Mouse (Mus musculus): ENCODE measurements around the gene Trdmt1. TPM values are rescaled to one million over a fixed set of nuclear protein-coding genes. Genes with fewer than 3 reads are reported as not detected.
"Not testable (repeated sequence)": the region's sequence is repeated elsewhere in the genome, so short reads cannot be mapped to it uniquely, and the experiment has no call there.

Gene Trdmt1
- polyA plus RNA-seq (2012; rRNA removed), result 2.8 and 3.0 TPM in 2 replicates

GRCm38 (mm10) chr2:13544193-13544824, at the start of gene Trdmt1:
Gene Trdmt1 (minus strand): TSS chr2:13544668.
- Histone ChIP-seq H3K4me1 (replicated peaks; ENCODE audit: control insufficient read depth, insufficient read depth, low read length) (peaks cover 2% of the 10 kb centered on the region), H3K27ac (ENCODE audit: control insufficient read depth, insufficient read depth, low read length) (peak within 1 kb of the TSS; percentile 78), H3K27me3 (ENCODE audit: control insufficient read depth, insufficient read depth, low read length) (no peaks in the 10 kb centered on the region), H3K4me3 (ENCODE audit: control insufficient read depth, insufficient read depth, low read length) (peak within 1 kb of the TSS; percentile 97), H3K36me3 (ENCODE audit: control insufficient read depth, insufficient read depth, low read length) (no peaks in the 10 kb centered on the region)
- TF ChIP-seq CTCF (IDR thresholded peaks at IDR 0.05; ENCODE audit: borderline replicate concordance, control insufficient read depth, extremely low read depth, insufficient read depth, low read length, poor library complexity) (no peak), POLR2A (IDR thresholded peaks at IDR 0.05; ENCODE audit: control insufficient read depth, extremely low read depth, insufficient read depth, low read length, poor library complexity) (peak; percentile 80)
- 1% methylated on average over 39 of the region's 39 CpGs for WGBS
- peak; percentile 75 for DNase-seq

GRCm38 (mm10) chr2:13593328-13593727, 48.9 kb upstream of the Trdmt1 start:
- H3K27ac ChIP-seq (ENCODE audit: control insufficient read depth, insufficient read depth, low read length), result no peak overlapping the region
- no peak overlapping the region for H3K4me3 ChIP-seq (ENCODE audit: control insufficient read depth, insufficient read depth, low read length)
- WGBS, result 85% methylated on average over 4 of the region's 4 CpGs
- H3K27me3 ChIP-seq (ENCODE audit: control insufficient read depth, insufficient read depth, low read length), result no peaks in the 10 kb centered on the region
- H3K36me3 ChIP-seq (ENCODE audit: control insufficient read depth, insufficient read depth, low read length), result no peaks in the 10 kb centered on the region
- no peak for TF ChIP-seq CTCF (IDR thresholded peaks at IDR 0.05; ENCODE audit: borderline replicate concordance, control insufficient read depth, extremely low read depth, insufficient read depth, low read length, poor library complexity)
- DNase-seq, result no peak
- no peaks in the 10 kb centered on the region for H3K4me1 ChIP-seq (replicated peaks; ENCODE audit: control insufficient read depth, insufficient read depth, low read length)

GRCm38 (mm10) chr2:13583746-13584145, 39.3 kb upstream of the Trdmt1 start:
- not testable (repeated sequence) for H3K4me3 ChIP-seq (ENCODE audit: control insufficient read depth, insufficient read depth, low read length); H3K4me1 ChIP-seq (replicated peaks; ENCODE audit: control insufficient read depth, insufficient read depth, low read length); H3K27me3 ChIP-seq (ENCODE audit: control insufficient read depth, insufficient read depth, low read length); H3K27ac ChIP-seq (ENCODE audit: control insufficient read depth, insufficient read depth, low read length); DNase-seq
- H3K36me3 ChIP-seq (ENCODE audit: control insufficient read depth, insufficient read depth, low read length), result peaks cover 36% of the 10 kb centered on the region

- H3K36me3 ChIP-seq (ENCODE audit: control insufficient read depth, insufficient read depth, low read length), result peaks cover 44% of the 10 kb centered on the region
These were observed 37.7 kb upstream of the Trdmt1 start for GRCm38 (mm10) chr2:13582184-13582583.

GRCm38 (mm10) chr2:13579991-13580390, 35.5 kb upstream of the Trdmt1 start:
- DNase-seq, result peak; percentile 40
- WGBS, result 78% methylated on average over 11 of the region's 11 CpGs
- no peak for TF ChIP-seq POLR2A (IDR thresholded peaks at IDR 0.05; ENCODE audit: control insufficient read depth, extremely low read depth, insufficient read depth, low read length, poor library complexity)
- TF ChIP-seq CTCF (IDR thresholded peaks at IDR 0.05; ENCODE audit: borderline replicate concordance, control insufficient read depth, extremely low read depth, insufficient read depth, low read length, poor library complexity), result no peak
- H3K27me3 ChIP-seq (ENCODE audit: control insufficient read depth, insufficient read depth, low read length), result no peaks in the 10 kb centered on the region
- no peak overlapping the region for H3K4me3 ChIP-seq (ENCODE audit: control insufficient read depth, insufficient read depth, low read length)
- peaks cover 44% of the 10 kb centered on the region for H3K36me3 ChIP-seq (ENCODE audit: control insufficient read depth, insufficient read depth, low read length)
- peaks cover 4% of the 10 kb centered on the region for H3K4me1 ChIP-seq (replicated peaks; ENCODE audit: control insufficient read depth, insufficient read depth, low read length)
- no peak overlapping the region for H3K27ac ChIP-seq (ENCODE audit: control insufficient read depth, insufficient read depth, low read length)

More at GRCm38 (mm10) chr2:13582184-13582583, 37.7 kb upstream of the Trdmt1 start:
- Histone ChIP-seq H3K27ac (ENCODE audit: control insufficient read depth, insufficient read depth, low read length) (no peak overlapping the region), H3K4me3 (ENCODE audit: control insufficient read depth, insufficient read depth, low read length) (no peak overlapping the region), H3K4me1 (replicated peaks; ENCODE audit: control insufficient read depth, insufficient read depth, low read length) (no peaks in the 10 kb centered on the region), H3K27me3 (ENCODE audit: control insufficient read depth, insufficient read depth, low read length) (no peaks in the 10 kb centered on the region)
- TF ChIP-seq CTCF (IDR thresholded peaks at IDR 0.05; ENCODE audit: borderline replicate concordance, control insufficient read depth, extremely low read depth, insufficient read depth, low read length, poor library complexity), result no peak
- no peak for DNase-seq
- 91% methylated on average over 3 of the region's 3 CpGs for WGBS

GRCm38 (mm10) chr2:13579315-13579714, 34.8 kb upstream of the Trdmt1 start:
- Histone ChIP-seq H3K4me1 (replicated peaks; ENCODE audit: control insufficient read depth, insufficient read depth, low read length) (peaks cover 4% of the 10 kb centered on the region), H3K4me3 (ENCODE audit: control insufficient read depth, insufficient read depth, low read length) (no peak overlapping the region), H3K27ac (ENCODE audit: control insufficient read depth, insufficient read depth, low read length) (no peak overlapping the region), H3K36me3 (ENCODE audit: control insufficient read depth, insufficient read depth, low read length) (peaks cover 44% of the 10 kb centered on the region), H3K27me3 (ENCODE audit: control insufficient read depth, insufficient read depth, low read length) (no peaks in the 10 kb centered on the region)
- TF ChIP-seq CTCF (IDR thresholded peaks at IDR 0.05; ENCODE audit: borderline replicate concordance, control insufficient read depth, extremely low read depth, insufficient read depth, low read length, poor library complexity) (no peak), POLR2A (IDR thresholded peaks at IDR 0.05; ENCODE audit: control insufficient read depth, extremely low read depth, insufficient read depth, low read length, poor library complexity) (no peak)
- WGBS, result 96% methylated on average over 8 of the region's 8 CpGs
- no peak for DNase-seq

GRCm38 (mm10) chr2:13578473-13579152, 34.1 kb upstream of the Trdmt1 start:
- H3K27ac ChIP-seq (ENCODE audit: control insufficient read depth, insufficient read depth, low read length), result no peak overlapping the region

More at GRCm38 (mm10) chr2:13578473-13579152, 34.1 kb upstream of the Trdmt1 start:
- Histone ChIP-seq H3K4me1 (replicated peaks; ENCODE audit: control insufficient read depth, insufficient read depth, low read length) (peaks cover 4% of the 10 kb centered on the region), H3K36me3 (ENCODE audit: control insufficient read depth, insufficient read depth, low read length) (peaks cover 44% of the 10 kb centered on the region), H3K4me3 (ENCODE audit: control insufficient read depth, insufficient read depth, low read length) (no peak overlapping the region), H3K27me3 (ENCODE audit: control insufficient read depth, insufficient read depth, low read length) (no peaks in the 10 kb centered on the region)
- 94% methylated on average over 14 of the region's 14 CpGs for WGBS
- TF ChIP-seq CTCF (IDR thresholded peaks at IDR 0.05; ENCODE audit: borderline replicate concordance, control insufficient read depth, extremely low read depth, insufficient read depth, low read length, poor library complexity) (no peak), POLR2A (IDR thresholded peaks at IDR 0.05; ENCODE audit: control insufficient read depth, extremely low read depth, insufficient read depth, low read length, poor library complexity) (no peak)
- no peak for DNase-seq
